Mouse (Mus musculus): Measurements from ENCODE around the gene Rbm25. TPM values are rescaled to one million over a fixed set of nuclear protein-coding genes. Genes with fewer than 3 reads are reported as not detected.
A peak's percentile ranks its signal among the peaks of the same experiment; 100 is the strongest.
"Not testable (repeated sequence)": the region's sequence is repeated elsewhere in the genome, so short reads cannot be mapped to it uniquely, and the experiment has no call there.

The Rbm25 gene
- 264 and 272 TPM in 2 replicates for polyA plus RNA-seq (2016; fragmentation: Nextera tagmentation; extraction: Ambion mirVana)

DNA sequence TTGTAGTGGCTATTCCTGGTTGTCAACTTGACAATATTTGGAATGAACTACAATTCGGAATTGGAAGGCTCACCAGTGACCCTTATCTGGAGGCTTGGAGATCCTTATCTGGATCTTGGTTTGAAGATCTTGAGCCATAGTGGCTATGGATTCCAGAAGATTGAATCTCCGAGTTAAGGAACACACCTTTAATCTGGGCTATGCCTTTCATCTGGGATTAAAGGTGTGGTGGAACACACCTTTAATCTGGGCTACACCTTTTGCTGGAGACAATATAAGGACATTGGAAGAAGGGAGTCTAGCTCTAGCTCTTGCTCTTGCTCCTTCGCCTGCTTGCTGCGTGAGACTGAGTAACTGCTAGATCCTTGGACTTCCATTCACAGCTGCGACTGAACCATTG is at the start of gene Rbm25:
Gene Rbm25, plus strand, starts transcription at position 301 of the 400 bp plus-strand sequence.
- Histone ChIP-seq H3K4me3 (peak within 1 kb of the TSS; percentile 84), H3K9ac (peak within 1 kb of the TSS; percentile 94), H3K4me2 (replicated peaks) (peak within 1 kb of the TSS; percentile 68), H3K27ac (peak within 1 kb of the TSS; percentile 59; the same call in 1 of the 2 replicates)
- no CpG with 5 or more reads among the region's 5 CpGs for WGBS
- H3K9me3 ChIP-seq; H3K27me3 ChIP-seq (replicated peaks); H3K36me3 ChIP-seq; ATAC-seq (ENCODE audit: low FRiP score, low read depth); H3K4me1 ChIP-seq: not testable (repeated sequence)

DNA sequence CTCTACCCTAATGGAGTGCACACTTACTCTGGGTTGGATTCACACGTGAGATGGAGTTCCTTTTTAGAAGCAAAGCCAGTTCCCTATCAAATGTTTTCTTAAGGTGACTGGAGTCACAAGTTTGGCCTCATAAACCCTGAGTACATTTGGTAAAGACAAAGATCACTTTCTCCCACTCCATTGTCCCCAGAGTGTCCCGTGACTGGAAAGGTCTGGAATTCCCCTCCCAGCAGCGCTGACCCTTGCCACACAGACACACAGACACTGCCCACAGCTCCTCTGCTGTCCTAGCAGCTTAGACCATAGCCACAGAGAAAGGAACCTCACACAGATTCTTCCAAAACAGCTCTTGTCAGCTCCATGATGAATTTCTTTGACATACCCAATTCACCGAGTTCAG is 48.9 kb upstream of the Rbm25 start:
- peaks cover 12% of the 10 kb centered on the region for H3K4me1 ChIP-seq
- no peak overlapping the region for H3K27ac ChIP-seq
- H3K4me3 ChIP-seq, result no peak overlapping the region
- no peak for ATAC-seq (ENCODE audit: low FRiP score, low read depth)
- WGBS, result 55% methylated on average over 4 of the region's 4 CpGs
- H3K9me3 ChIP-seq, result no peaks in the 10 kb centered on the region
- H3K36me3 ChIP-seq, result peaks cover 32% of the 10 kb centered on the region
- H3K9ac ChIP-seq, result no peak overlapping the region
- no peak overlapping the region for H3K4me2 ChIP-seq (replicated peaks)
- no peaks in the 10 kb centered on the region for H3K27me3 ChIP-seq (replicated peaks)

DNA sequence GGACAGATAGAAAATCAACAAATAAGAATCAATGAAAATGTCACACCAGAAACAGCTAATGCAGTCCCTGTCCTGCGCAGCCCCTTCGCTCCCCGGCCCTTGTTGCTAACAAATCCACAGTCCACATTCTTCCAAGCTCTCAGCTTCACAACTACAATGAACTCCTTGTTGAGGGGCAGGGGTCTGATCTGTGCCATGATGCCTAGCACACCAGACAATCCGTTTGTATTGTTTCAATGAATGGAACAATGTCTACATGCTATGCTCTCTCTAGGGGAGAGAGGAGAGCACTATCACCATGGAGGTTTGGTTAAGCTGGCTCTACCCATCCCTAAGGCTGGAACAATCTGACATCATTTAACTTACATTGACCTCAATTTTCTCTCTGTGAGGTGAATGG is 48.3 kb upstream of the Rbm25 start:
- Histone ChIP-seq H3K9me3 (no peaks in the 10 kb centered on the region), H3K4me3 (no peak overlapping the region), H3K4me1 (peaks cover 12% of the 10 kb centered on the region), H3K36me3 (peaks cover 32% of the 10 kb centered on the region), H3K4me2 (replicated peaks) (no peak overlapping the region), H3K27ac (no peak overlapping the region), H3K9ac (no peak overlapping the region), H3K27me3 (replicated peaks) (no peaks in the 10 kb centered on the region)
- 73% methylated on average over 4 of the region's 4 CpGs for WGBS
- ATAC-seq (ENCODE audit: low FRiP score, low read depth), result no peak

DNA sequence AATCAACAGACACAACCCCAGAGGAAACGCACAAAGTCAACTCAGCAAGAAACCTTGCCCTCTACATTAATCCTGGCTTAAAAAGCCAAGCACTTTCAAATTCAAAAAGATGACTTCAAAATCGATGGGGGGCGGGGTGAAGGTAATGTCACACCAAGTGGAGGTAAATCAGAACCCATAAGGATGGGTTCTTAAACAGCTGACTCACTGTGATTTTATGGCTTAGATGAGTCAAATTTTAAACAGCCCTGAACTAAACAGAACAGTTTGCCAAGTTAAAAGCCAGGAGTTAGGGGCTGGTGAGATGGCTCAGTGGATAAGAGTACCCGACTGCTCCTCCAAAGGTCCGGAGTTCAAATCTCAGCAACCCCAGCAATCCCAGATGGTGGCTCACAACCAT is 44.4 kb upstream of the Rbm25 start:
- peaks cover 4% of the 10 kb centered on the region; the same call in 1 of the 2 replicates for H3K4me1 ChIP-seq
- WGBS, result 95% methylated on average over 5 of the region's 5 CpGs
- H3K36me3 ChIP-seq, result peaks cover 66% of the 10 kb centered on the region
- no peak overlapping the region for H3K4me3 ChIP-seq
- H3K4me2 ChIP-seq (replicated peaks), result no peak overlapping the region
- no peak overlapping the region for H3K9ac ChIP-seq
- no peak for ATAC-seq (ENCODE audit: low FRiP score, low read depth)
- no peaks in the 10 kb centered on the region for H3K9me3 ChIP-seq
- no peaks in the 10 kb centered on the region for H3K27me3 ChIP-seq (replicated peaks)
- no peak overlapping the region for H3K27ac ChIP-seq

DNA sequence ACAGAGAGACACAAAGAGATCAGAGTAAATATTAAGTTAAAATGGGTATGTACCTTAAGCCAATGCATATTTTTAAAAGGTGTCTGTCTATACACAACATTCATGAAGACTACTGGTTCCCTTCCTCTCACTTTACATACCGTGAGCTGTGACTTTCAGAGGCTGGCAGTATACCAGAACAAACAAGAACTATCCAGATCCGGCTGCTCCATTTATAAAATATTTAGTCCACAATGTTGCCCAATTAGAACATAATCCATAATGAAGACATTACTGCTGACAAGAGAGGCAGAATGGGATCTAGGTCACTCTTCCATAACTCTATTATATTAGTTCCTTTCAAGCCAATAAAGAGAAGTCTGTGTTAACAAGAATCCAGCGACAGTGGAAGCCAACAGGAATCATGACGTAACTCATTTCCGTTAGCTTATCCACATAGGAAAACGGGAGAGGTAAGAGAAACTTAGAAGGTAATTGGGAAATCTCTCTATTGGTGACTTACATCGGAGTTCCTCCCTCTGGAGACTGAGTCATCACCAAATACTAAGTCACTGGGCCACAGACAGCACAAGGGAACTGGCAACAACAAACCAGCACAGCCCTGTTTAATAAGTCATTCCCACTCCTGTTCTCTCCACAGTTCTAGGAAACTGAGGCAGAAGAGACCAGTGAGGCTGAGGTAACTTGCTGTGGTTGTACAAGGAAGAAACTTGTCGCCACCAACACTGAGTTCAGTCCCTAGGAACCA is 39.1 kb upstream of the Rbm25 start:
- 93% methylated on average over 8 of the region's 8 CpGs for WGBS
- peaks cover 65% of the 10 kb centered on the region for H3K36me3 ChIP-seq

GRCm38 (mm10) chr12:83594454-83595040 is 36.5 kb upstream of the Rbm25 start:
- ATAC-seq (ENCODE audit: low FRiP score, low read depth), result no peak
- Histone ChIP-seq H3K36me3 (peaks cover 41% of the 10 kb centered on the region), H3K27me3 (replicated peaks) (no peaks in the 10 kb centered on the region), H3K4me1 (peaks cover 16% of the 10 kb centered on the region), H3K4me3 (no peak overlapping the region), H3K27ac (no peak overlapping the region), H3K9me3 (no peaks in the 10 kb centered on the region), H3K4me2 (replicated peaks) (peak overlapping the region; percentile 73; the same call in 1 of the 2 replicates), H3K9ac (no peak overlapping the region)
- 92% methylated on average over 9 of the region's 9 CpGs for WGBS

More for the DNA sequence above, 39.1 kb upstream of the Rbm25 start:
- Histone ChIP-seq H3K9me3 (no peaks in the 10 kb centered on the region), H3K4me1 (peaks cover 16% of the 10 kb centered on the region), H3K4me2 (replicated peaks) (no peak overlapping the region), H3K27ac (no peak overlapping the region), H3K27me3 (replicated peaks) (no peaks in the 10 kb centered on the region), H3K4me3 (no peak overlapping the region), H3K9ac (no peak overlapping the region)
- ATAC-seq (ENCODE audit: low FRiP score, low read depth), result no peak

- Histone ChIP-seq H3K4me2 (replicated peaks) (peak overlapping the region; percentile 73), H3K4me3 (peak overlapping the region; percentile 92), H3K9me3 (no peaks in the 10 kb centered on the region), H3K27ac (peak overlapping the region; percentile 90), H3K9ac (peak overlapping the region; percentile 94), H3K4me1 (peaks cover 16% of the 10 kb centered on the region), H3K36me3 (peaks cover 26% of the 10 kb centered on the region), H3K27me3 (replicated peaks) (no peaks in the 10 kb centered on the region)
- peak; percentile 59; the same call in 1 of the 2 replicates for ATAC-seq (ENCODE audit: low FRiP score, low read depth)
- 6% methylated on average over 20 of the region's 20 CpGs for WGBS
Observed at GRCm38 (mm10) chr12:83596191-83596954, 34.7 kb upstream of the Rbm25 start.

GRCm38 (mm10) chr12:83597025-83597501 is 34.0 kb upstream of the Rbm25 start, which contains the start of gene Zfyve1:
Zfyve1 (minus strand) TSS chr12:83597222.
- H3K4me1 ChIP-seq, result peaks cover 16% of the 10 kb centered on the region
- H3K9me3 ChIP-seq, result no peaks in the 10 kb centered on the region
- H3K27me3 ChIP-seq (replicated peaks), result no peaks in the 10 kb centered on the region
- peak within 1 kb of the TSS; percentile 73 for H3K4me2 ChIP-seq (replicated peaks)
- H3K4me3 ChIP-seq, result peak within 1 kb of the TSS; percentile 92
- WGBS, result under 1% methylated on average over 28 of the region's 28 CpGs
- H3K27ac ChIP-seq, result peak within 1 kb of the TSS; percentile 90
- H3K9ac ChIP-seq, result peak within 1 kb of the TSS; percentile 94
- ATAC-seq (ENCODE audit: low FRiP score, low read depth), result peak; percentile 97
- peaks cover 19% of the 10 kb centered on the region for H3K36me3 ChIP-seq

- Histone ChIP-seq H3K27ac (no peak overlapping the region), H3K27me3 (replicated peaks) (no peaks in the 10 kb centered on the region), H3K4me1 (peaks cover 16% of the 10 kb centered on the region), H3K36me3 (peaks cover 14% of the 10 kb centered on the region), H3K9me3 (no peaks in the 10 kb centered on the region), H3K4me3 (no peak overlapping the region), H3K9ac (no peak overlapping the region), H3K4me2 (replicated peaks) (no peak overlapping the region)
- WGBS, result 89% methylated on average over 2 of the region's 2 CpGs
- no peak for ATAC-seq (ENCODE audit: low FRiP score, low read depth)
Observed at GRCm38 (mm10) chr12:83597881-83598280, 33.2 kb upstream of the Rbm25 start.

GRCm38 (mm10) chr12:83602285-83602684 is 28.8 kb upstream of the Rbm25 start:
- Histone ChIP-seq H3K36me3 (no peaks in the 10 kb centered on the region), H3K4me3 (no peak overlapping the region), H3K27ac (no peak overlapping the region), H3K9me3 (no peaks in the 10 kb centered on the region), H3K4me1 (no peaks in the 10 kb centered on the region), H3K9ac (no peak overlapping the region), H3K4me2 (replicated peaks) (no peak overlapping the region), H3K27me3 (replicated peaks) (no peaks in the 10 kb centered on the region)
- 90% methylated on average over 5 of the region's 5 CpGs for WGBS
- ATAC-seq (ENCODE audit: low FRiP score, low read depth), result no peak

- H3K36me3 ChIP-seq; H3K9ac ChIP-seq; H3K4me3 ChIP-seq; H3K27me3 ChIP-seq (replicated peaks); H3K4me1 ChIP-seq; H3K27ac ChIP-seq; H3K9me3 ChIP-seq; ATAC-seq (ENCODE audit: low FRiP score, low read depth); H3K4me2 ChIP-seq (replicated peaks): not testable (repeated sequence)
- WGBS, result 97% methylated on average over 2 of the region's 2 CpGs
Observed at GRCm38 (mm10) chr12:83606411-83606810, 24.6 kb upstream of the Rbm25 start.

GRCm38 (mm10) chr12:83617261-83617660 is 13.8 kb upstream of the Rbm25 start:
- Histone ChIP-seq H3K27ac (no peak overlapping the region), H3K4me2 (replicated peaks) (no peak overlapping the region), H3K9me3 (no peaks in the 10 kb centered on the region), H3K9ac (no peak overlapping the region), H3K36me3 (no peaks in the 10 kb centered on the region), H3K27me3 (replicated peaks) (no peaks in the 10 kb centered on the region), H3K4me1 (no peaks in the 10 kb centered on the region), H3K4me3 (no peak overlapping the region)
- ATAC-seq (ENCODE audit: low FRiP score, low read depth), result no peak
- WGBS, result 96% methylated on average over 5 of the region's 5 CpGs
